Mouse (Mus musculus) midbrain, embryonic 13.5 days (tissue): ENCODE results near the gene Bcl2l13. TPM values are rescaled to one million over a fixed set of nuclear protein-coding genes. Genes with fewer than 3 reads are reported as not detected.

Source experiments
- ATAC-seq: fragments of 200-750 bp; cut with Nextera tagmentation; 2 replicates; pipeline ENCODE4 v1.8.0; 2017; ENCODE audit warnings: mild to moderate bottlenecking, moderate TSS enrichment, moderate library complexity
- H3K27ac ChIP-seq: fragments of 300-500 bp; sonication (generic); 2 replicates; pipeline ENCODE4 v1.5.1; 2015; ENCODE audit warnings: inconsistent platforms, mild to moderate bottlenecking, moderate library complexity
- H3K27me3 ChIP-seq: fragments of 300-500 bp; sonication (generic); 2 replicates; pipeline ENCODE4 v1.6.1; 2015; ENCODE audit warnings: mild to moderate bottlenecking, inconsistent platforms
- H3K36me3 ChIP-seq: fragments of 300-500 bp; sonication (generic); 2 replicates; pipeline ENCODE4 v1.6.1; 2015; ENCODE audit warnings: mild to moderate bottlenecking, inconsistent platforms
- H3K4me1 ChIP-seq: fragments of 300-500 bp; sonication (generic); replicated peaks from 2 replicates; pipeline ENCODE4 v1.6.1; 2015; ENCODE audit warnings: inconsistent platforms
- H3K4me2 ChIP-seq: fragments of 300-500 bp; sonication (generic); replicated peaks from 2 replicates; pipeline ENCODE4 v1.6.1; 2015; ENCODE audit warnings: moderate library complexity, mild to moderate bottlenecking, inconsistent platforms
- H3K4me3 ChIP-seq: fragments of 300-500 bp; sonication (generic); replicated peaks from 2 replicates; pipeline ENCODE4 v1.5.1; 2015; ENCODE audit warnings: mild to moderate bottlenecking, inconsistent platforms
- H3K9ac ChIP-seq: fragments of 300-500 bp; sonication (generic); replicated peaks from 2 replicates; pipeline ENCODE4 v1.6.1; 2015; ENCODE audit warnings: mild to moderate bottlenecking, inconsistent platforms
- H3K9me3 ChIP-seq: fragments of 300-500 bp; sonication (generic); 2 replicates; pipeline ENCODE4 v1.6.1; 2016; ENCODE audit warnings: mild to moderate bottlenecking, inconsistent platforms
- WGBS: fragments of 180-500 bp; shearing (Covaris S2); methylation state at CpG from one replicate; pipeline ENCODE4 v1.1.7; 2015; 5-methylcytosine and 5-hydroxymethylcytosine counted together
- polyA plus RNA-seq: library from polyadenylated mRNA; unstranded; fragments of >200 nt; fragmentation: Nextera tagmentation; extraction: Ambion mirVana; gene quantifications from 2 replicates; pipeline ENCODE4 v1.2.1, GENCODE M21; 2015

Gene Bcl2l13
- 32.3 and 32.5 TPM in 2 replicates for polyA plus RNA-seq

- H3K4me3 ChIP-seq, result peak within 1 kb of the TSS; percentile 86
- peak within 1 kb of the TSS; percentile 97 for H3K27ac ChIP-seq
- H3K4me1 ChIP-seq, result peaks cover 14% of the 10 kb centered on the region
- 6% methylated on average over 40 of the region's 40 CpGs for WGBS
- H3K27me3 ChIP-seq, result no peaks in the 10 kb centered on the region
- no peaks in the 10 kb centered on the region for H3K9me3 ChIP-seq
- no peaks in the 10 kb centered on the region for H3K36me3 ChIP-seq
- peak; percentile 93 for ATAC-seq
- peak within 1 kb of the TSS; percentile 82 for H3K4me2 ChIP-seq
- H3K9ac ChIP-seq, result peak within 1 kb of the TSS; percentile 93
Measured at GRCm38 (mm10) chr6:120835474-120836374, at the start of gene Bcl2l13. TSS of gene Bcl2l13 (plus strand) at chr6:120836212.

GRCm38 (mm10) chr6:120788068-120788607 lies 47.9 kb upstream of the Bcl2l13 start:
- ATAC-seq, result no peak

GRCm38 (mm10) chr6:120788904-120789303 lies 47.1 kb upstream of the Bcl2l13 start:
- Histone ChIP-seq H3K27ac (no peak overlapping the region), H3K9me3 (no peaks in the 10 kb centered on the region), H3K36me3 (peaks cover 24% of the 10 kb centered on the region), H3K4me3 (no peak overlapping the region), H3K9ac (no peak overlapping the region), H3K4me2 (no peak overlapping the region), H3K27me3 (no peaks in the 10 kb centered on the region), H3K4me1 (peaks cover 10% of the 10 kb centered on the region)
- ATAC-seq, result no peak

More at GRCm38 (mm10) chr6:120788068-120788607, 47.9 kb upstream of the Bcl2l13 start:
- H3K27me3 ChIP-seq, result no peaks in the 10 kb centered on the region
- no peak overlapping the region for H3K4me2 ChIP-seq
- H3K27ac ChIP-seq, result no peak overlapping the region
- no peak overlapping the region for H3K4me3 ChIP-seq
- peaks cover 16% of the 10 kb centered on the region for H3K36me3 ChIP-seq
- H3K9me3 ChIP-seq, result no peaks in the 10 kb centered on the region
- peaks cover 10% of the 10 kb centered on the region for H3K4me1 ChIP-seq
- WGBS, result 86% methylated on average over 5 of the region's 5 CpGs
- no peak overlapping the region for H3K9ac ChIP-seq

GRCm38 (mm10) chr6:120790153-120790552 lies 45.9 kb upstream of the Bcl2l13 start:
- Histone ChIP-seq H3K4me3 (no peak overlapping the region), H3K9ac (no peak overlapping the region), H3K27ac (no peak overlapping the region), H3K4me2 (no peak overlapping the region), H3K9me3 (no peaks in the 10 kb centered on the region), H3K36me3 (peaks cover 37% of the 10 kb centered on the region), H3K27me3 (no peaks in the 10 kb centered on the region), H3K4me1 (peaks cover 4% of the 10 kb centered on the region; the same call in 1 of the 2 replicates)
- 90% methylated on average over 10 of the region's 11 CpGs for WGBS
- ATAC-seq, result 0 out of 2 replicates have a peak, but pooled peaks have one; percentile 22

GRCm38 (mm10) chr6:120790717-120791116 lies 45.3 kb upstream of the Bcl2l13 start:
- Histone ChIP-seq H3K4me2 (no peak overlapping the region), H3K27me3 (no peaks in the 10 kb centered on the region), H3K9me3 (no peaks in the 10 kb centered on the region), H3K4me3 (no peak overlapping the region), H3K9ac (no peak overlapping the region), H3K4me1 (peaks cover under 1% of the 10 kb centered on the region; the same call in 1 of the 2 replicates), H3K36me3 (peaks cover 42% of the 10 kb centered on the region), H3K27ac (no peak overlapping the region)
- WGBS, result 70% methylated on average over 5 of the region's 5 CpGs
- ATAC-seq, result no peak

GRCm38 (mm10) chr6:120792947-120793346 lies 43.1 kb upstream of the Bcl2l13 start:
- no peak overlapping the region for H3K9ac ChIP-seq
- WGBS, result 85% methylated on average over 8 of the region's 8 CpGs
- H3K27ac ChIP-seq, result no peak overlapping the region
- ATAC-seq, result no peak
- no peaks in the 10 kb centered on the region for H3K27me3 ChIP-seq
- peaks cover 64% of the 10 kb centered on the region for H3K36me3 ChIP-seq
- no peak overlapping the region for H3K4me3 ChIP-seq
- no peaks in the 10 kb centered on the region for H3K9me3 ChIP-seq
- no peak overlapping the region for H3K4me2 ChIP-seq
- no peaks in the 10 kb centered on the region for H3K4me1 ChIP-seq

GRCm38 (mm10) chr6:120795422-120796086 lies 40.5 kb upstream of the Bcl2l13 start:
- H3K4me2 ChIP-seq, result no peak overlapping the region
- no peak overlapping the region for H3K4me3 ChIP-seq
- H3K27me3 ChIP-seq, result no peaks in the 10 kb centered on the region
- no peak for ATAC-seq
- no peak overlapping the region for H3K9ac ChIP-seq
- no peaks in the 10 kb centered on the region for H3K9me3 ChIP-seq
- H3K4me1 ChIP-seq, result no peaks in the 10 kb centered on the region
- WGBS, result 79% methylated on average over 5 of the region's 5 CpGs
- no peak overlapping the region for H3K27ac ChIP-seq
- H3K36me3 ChIP-seq, result peaks cover 88% of the 10 kb centered on the region

- Histone ChIP-seq H3K9me3 (no peaks in the 10 kb centered on the region), H3K4me2 (no peak overlapping the region), H3K27me3 (no peaks in the 10 kb centered on the region), H3K36me3 (peaks cover 93% of the 10 kb centered on the region), H3K27ac (no peak overlapping the region), H3K4me1 (no peaks in the 10 kb centered on the region), H3K9ac (no peak overlapping the region), H3K4me3 (no peak overlapping the region)
- WGBS, result 86% methylated on average over 2 of the region's 2 CpGs
- no peak for ATAC-seq
Measured at GRCm38 (mm10) chr6:120796111-120796510, 39.9 kb upstream of the Bcl2l13 start.

GRCm38 (mm10) chr6:120798019-120798418 lies 38.0 kb upstream of the Bcl2l13 start:
- Histone ChIP-seq H3K4me2 (no peak overlapping the region), H3K4me3 (no peak overlapping the region), H3K4me1 (no peaks in the 10 kb centered on the region), H3K9me3 (no peaks in the 10 kb centered on the region), H3K36me3 (peaks cover 96% of the 10 kb centered on the region), H3K27ac (no peak overlapping the region), H3K9ac (no peak overlapping the region), H3K27me3 (no peaks in the 10 kb centered on the region)
- ATAC-seq, result no peak
- WGBS, result 96% methylated on average over 7 of the region's 7 CpGs

- H3K4me3 ChIP-seq, result no peak overlapping the region
- H3K27me3 ChIP-seq, result no peaks in the 10 kb centered on the region
- H3K36me3 ChIP-seq, result peaks cover 96% of the 10 kb centered on the region
- WGBS, result 94% methylated on average over 4 of the region's 4 CpGs
- no peak for ATAC-seq
- no peak overlapping the region for H3K9ac ChIP-seq
- no peak overlapping the region for H3K27ac ChIP-seq
- no peaks in the 10 kb centered on the region for H3K9me3 ChIP-seq
- no peaks in the 10 kb centered on the region for H3K4me1 ChIP-seq
- H3K4me2 ChIP-seq, result no peak overlapping the region
Measured at GRCm38 (mm10) chr6:120798905-120799304, 37.1 kb upstream of the Bcl2l13 start.

GRCm38 (mm10) chr6:120799581-120800041 lies 36.4 kb upstream of the Bcl2l13 start:
- H3K27me3 ChIP-seq, result no peaks in the 10 kb centered on the region
- no peaks in the 10 kb centered on the region for H3K4me1 ChIP-seq
- peaks cover 96% of the 10 kb centered on the region for H3K36me3 ChIP-seq
- H3K9ac ChIP-seq, result no peak overlapping the region
- H3K27ac ChIP-seq, result no peak overlapping the region
- no peaks in the 10 kb centered on the region for H3K9me3 ChIP-seq
- WGBS, result 93% methylated on average over 4 of the region's 4 CpGs
- H3K4me2 ChIP-seq, result no peak overlapping the region
- no peak for ATAC-seq
- no peak overlapping the region for H3K4me3 ChIP-seq
